8 mouse cellular contexts compared by ENCODE assay signal in genomic region chr4:122959816-122960215, GRCm38 (mm10). TPM values are rescaled to one million over a fixed set of nuclear protein-coding genes. Genes with fewer than 3 reads are reported as not detected.
DNase-seq lines count a peak whose midpoint lies in the region; ATAC-seq and TF ChIP-seq lines count a peak whose summit lies in the region.

No protein-coding gene starts in this region.

- H3K27me3 ChIP-seq in heart, adult 2 months (ENCODE audit: control insufficient read depth, insufficient read depth, low read length): peaks cover 4% of the 10 kb centered on the region; the same call in 1 of the 2 replicates
- no peaks in the 10 kb centered on the region for H3K27me3 ChIP-seq in MEL (ENCODE audit: control insufficient read depth in 1 of 2, insufficient read depth in 2 of 2, low read length in 2 of 2)
- no peaks in the 10 kb centered on the region for H3K27me3 ChIP-seq in hindbrain, embryonic 11.5 days (ENCODE audit: control insufficient read depth, insufficient read depth, low read length)
- peaks cover 10% of the 10 kb centered on the region for H3K27me3 ChIP-seq in midbrain, embryonic 12.5 days

- no peak for TF ChIP-seq EP300 in heart, adult 2 months (IDR thresholded peaks at IDR 0.05; ENCODE audit: insufficient read depth, low read depth, low read length)
- TF ChIP-seq EP300 in MEL (IDR thresholded peaks at IDR 0.05; ENCODE audit: low read depth in 1 of 2, low read length in 2 of 2): no peak

- peak overlapping the region; percentile 82 for H3K4me2 ChIP-seq in hindbrain, embryonic 11.5 days (replicated peaks; ENCODE audit: low read depth, low read length)
- H3K4me2 ChIP-seq in midbrain, embryonic 12.5 days (replicated peaks): peak overlapping the region; percentile 98

- 18% methylated on average over 8 of the region's 8 CpGs for WGBS in heart, adult 2 months
- WGBS in hindbrain, embryonic 11.5 days: 5% methylated on average over 8 of the region's 8 CpGs
- 2% methylated on average over 8 of the region's 8 CpGs for WGBS in midbrain, embryonic 12.5 days
- WGBS in lung, adult 2 months: 15% methylated on average over 8 of the region's 8 CpGs

- intact Hi-C loops in heart, adult 2 months (cut with DNase I): no loop called here

- TF ChIP-seq CTCF in heart, adult 2 months (IDR thresholded peaks at IDR 0.05): no peak
- TF ChIP-seq CTCF in MEL (IDR thresholded peaks at IDR 0.05 in 2 of 3, conservative IDR thresholded peaks at IDR 0.05 in 1 of 3; ENCODE audit: control insufficient read depth in 1 of 3, insufficient read depth in 1 of 3, low read depth in 2 of 3, low read length in 3 of 3, poor library complexity in 1 of 3, severe bottlenecking in 1 of 3): no peak
- no peak for TF ChIP-seq CTCF in lung, adult 2 months (IDR thresholded peaks at IDR 0.05; ENCODE audit: insufficient read depth, low read length)

- H3K4me3 ChIP-seq in heart, adult 2 months: peak overlapping the region; percentile 53; the same call in 1 of the 2 replicates
- H3K4me3 ChIP-seq in MEL (ENCODE audit: control insufficient read depth in 1 of 2, insufficient read depth in 1 of 2, low read depth in 2 of 2, low read length in 2 of 2): peak overlapping the region; percentile 72 to 89
- peak overlapping the region; percentile 56 for H3K4me3 ChIP-seq in hindbrain, embryonic 11.5 days (ENCODE audit: low read depth, low read length)
- peak overlapping the region; percentile 71 for H3K4me3 ChIP-seq in midbrain, embryonic 12.5 days
- H3K4me3 ChIP-seq in lung, adult 2 months (replicated peaks; ENCODE audit: extremely low read depth, low read depth, low read length): no peak overlapping the region

- no peak for DNase-seq in heart, adult 2 months
- no peak for DNase-seq in heart, adult 8-10 months (ENCODE audit: low spot score)
- no peak for DNase-seq in MEL (ENCODE audit: low read depth, low spot score)
- peak; percentile 40 for DNase-seq in hindbrain, embryonic 11.5 days (ENCODE audit: low spot score)
- DNase-seq in spleen, postnatal 4 days (ENCODE audit: low spot score in 2 of 2): no peak
- no peak for DNase-seq in adrenal gland, postnatal 36 days
- DNase-seq in lung, adult 2 months: no peak

- no peaks in the 10 kb centered on the region for H3K36me3 ChIP-seq in heart, adult 2 months (ENCODE audit: control insufficient read depth, insufficient read depth, low read length)
- peaks cover 0 to 23% of the 10 kb centered on the region in 2 experiments; a peak in 2 of 4 replicates for H3K36me3 ChIP-seq in MEL (ENCODE audit: control insufficient read depth in 1 of 2, insufficient read depth in 2 of 2, low read length in 2 of 2)
- no peaks in the 10 kb centered on the region for H3K36me3 ChIP-seq in hindbrain, embryonic 11.5 days (ENCODE audit: control insufficient read depth, insufficient read depth, low read length)
- peaks cover 16% of the 10 kb centered on the region; the same call in 1 of the 2 replicates for H3K36me3 ChIP-seq in midbrain, embryonic 12.5 days

- peak; percentile 20; the same call in 1 of the 2 replicates for ATAC-seq in hindbrain, embryonic 11.5 days (ENCODE audit: low FRiP score)
- ATAC-seq in midbrain, embryonic 12.5 days (ENCODE audit: low FRiP score, low read depth): 0 out of 2 replicates have a peak, but pooled peaks have one; percentile 13

- H3K4me1 ChIP-seq in heart, adult 2 months (ENCODE audit: control insufficient read depth, insufficient read depth, low read length): no peaks in the 10 kb centered on the region; the same call in 1 of the 2 replicates
- H3K4me1 ChIP-seq in MEL (ENCODE audit: control insufficient read depth in 1 of 2, insufficient read depth in 2 of 2, low read length in 2 of 2): peaks cover 1 to 28% of the 10 kb centered on the region in 2 experiments
- peaks cover 12% of the 10 kb centered on the region for H3K4me1 ChIP-seq in hindbrain, embryonic 11.5 days (replicated peaks; ENCODE audit: control insufficient read depth, insufficient read depth, low read length)
- H3K4me1 ChIP-seq in midbrain, embryonic 12.5 days: peaks cover 48% of the 10 kb centered on the region
- H3K4me1 ChIP-seq in lung, adult 2 months (ENCODE audit: control insufficient read depth, insufficient read depth, low read length): peaks cover 3% of the 10 kb centered on the region; the same call in 1 of the 2 replicates

- H3K9me3 ChIP-seq in MEL (replicated peaks; ENCODE audit: insufficient read depth, low read length): no peaks in the 10 kb centered on the region
- no peaks in the 10 kb centered on the region for H3K9me3 ChIP-seq in hindbrain, embryonic 11.5 days (ENCODE audit: control insufficient read depth, low read length)
- no peaks in the 10 kb centered on the region for H3K9me3 ChIP-seq in midbrain, embryonic 12.5 days

- H3K9ac ChIP-seq in heart, adult 2 months (ENCODE audit: low read depth, low read length): no peak overlapping the region
- H3K9ac ChIP-seq in MEL (ENCODE audit: control insufficient read depth, low read depth, low read length, poor library complexity, severe bottlenecking): peak overlapping the region; percentile 73
- H3K9ac ChIP-seq in hindbrain, embryonic 11.5 days (ENCODE audit: low read depth, low read length): peak overlapping the region; percentile 66
- peak overlapping the region; percentile 78 for H3K9ac ChIP-seq in midbrain, embryonic 12.5 days (replicated peaks)

- no peak for TF ChIP-seq POLR2A in heart, adult 2 months (IDR thresholded peaks at IDR 0.05; ENCODE audit: insufficient read depth, low read depth, low read length)
- no peak for TF ChIP-seq POLR2A in MEL (IDR thresholded peaks at IDR 0.05; ENCODE audit: control insufficient read depth in 1 of 2, insufficient read depth in 1 of 2, low read depth in 1 of 2, low read length in 2 of 2, poor library complexity in 1 of 2)
- TF ChIP-seq POLR2A in lung, adult 2 months (IDR thresholded peaks at IDR 0.05; ENCODE audit: borderline replicate concordance, extremely low read depth, low read depth, low read length): no peak

- no peak for TF ChIP-seq RAD21 in MEL (IDR thresholded peaks at IDR 0.05; ENCODE audit: low read depth, low read length)

- no peaks in the 10 kb centered on the region for H3K79me2 ChIP-seq in heart, adult 2 months (replicated peaks; ENCODE audit: control insufficient read depth, insufficient read depth, low read length)
- peaks cover 5% of the 10 kb centered on the region for H3K79me2 ChIP-seq in MEL (ENCODE audit: control insufficient read depth, insufficient read depth, low read length, poor library complexity)

- H3K27ac ChIP-seq in heart, adult 2 months: no peak overlapping the region
- H3K27ac ChIP-seq in MEL (ENCODE audit: control insufficient read depth, low read depth, low read length): no peak overlapping the region
- no peak overlapping the region for H3K27ac ChIP-seq in hindbrain, embryonic 11.5 days (ENCODE audit: low read depth, low read length)
- H3K27ac ChIP-seq in midbrain, embryonic 12.5 days (replicated peaks): no peak overlapping the region; the same call in 1 of the 2 replicates

TF ChIP-seq in MEL, 35 proteins besides CTCF, POLR2A, EP300 and RAD21:
- no peak for TF ChIP-seq SMC3 (IDR thresholded peaks at IDR 0.05; ENCODE audit: low read depth, low read length)
- no peak for TF ChIP-seq CHD1 (IDR thresholded peaks at IDR 0.05; ENCODE audit: low read depth, low read length)
- TF ChIP-seq MAX (IDR thresholded peaks at IDR 0.05; ENCODE audit: low read length): no peak
- no peak for TF ChIP-seq TBP (IDR thresholded peaks at IDR 0.05; ENCODE audit: low read depth, low read length)
- TF ChIP-seq ETS1 (IDR thresholded peaks at IDR 0.05; ENCODE audit: low read depth, low read length): 0 out of 2 replicates have a peak, but pooled peaks have one; percentile 14

RNA-seq across cellular contexts. Expression of gene Mfsd2a, which starts 1.2 kb away (rescaled TPM):
- total RNA-seq in heart, adult 2 months (2021): under 1 TPM; 0.23 to 0.39 TPM
- 0.12 TPM in 1 of 2 replicates, not detected in the other for polyA plus RNA-seq in heart, adult 2 months (2012; rRNA removed)
- not detected for total RNA-seq in heart, adult 8-10 months (2022)
- 8.4 and 14.3 TPM in 2 replicates for total RNA-seq in MEL (2012; rRNA removed)
- polyA plus RNA-seq in MEL (2012; ENCODE audit: insufficient read depth in 1 of 2, insufficient read length in 2 of 2, low read depth in 1 of 2, low replicate concordance in 2 of 2, missing spikeins in 1 of 2): 1 to 10 TPM in 1 of 2 experiments, not detected in 1; 8.8 TPM
- 25.2 and 27.0 TPM in 2 replicates for polyA plus RNA-seq in hindbrain, embryonic 11.5 days (2014; fragmentation: Nextera tagmentation; extraction: Ambion mirVana)
- 25.7 TPM in 2 replicates for polyA plus RNA-seq in midbrain, embryonic 12.5 days (2016; fragmentation: Nextera tagmentation; extraction: Ambion mirVana)
- 1 to 10 TPM; 5.4 to 6.6 TPM for total RNA-seq in adrenal gland, postnatal 36 days (2021)
- 7.2 and 11.3 TPM in 2 replicates for polyA plus RNA-seq in lung, adult 2 months (2012; rRNA removed)

RNA-seq across cellular contexts. Expression of gene Mycl, which starts 35.6 kb away (rescaled TPM):
- total RNA-seq in heart, adult 2 months (2021): under 1 TPM; 0.10 to 0.18 TPM
- polyA plus RNA-seq in heart, adult 2 months (2012; rRNA removed): 0.20 and 0.64 TPM in 2 replicates
- under 1 TPM in 2 of 4 experiments, not detected in 2; 0.14 to 0.25 TPM for total RNA-seq in heart, adult 8-10 months (2022)
- total RNA-seq in MEL (2012; rRNA removed): not detected in 2 replicates
- polyA plus RNA-seq in MEL (2012; ENCODE audit: insufficient read depth in 1 of 2, insufficient read length in 2 of 2, low read depth in 1 of 2, low replicate concordance in 2 of 2, missing spikeins in 1 of 2): not detected
- 76.1 and 92.7 TPM in 2 replicates for polyA plus RNA-seq in hindbrain, embryonic 11.5 days (2014; fragmentation: Nextera tagmentation; extraction: Ambion mirVana)
- polyA plus RNA-seq in midbrain, embryonic 12.5 days (2016; fragmentation: Nextera tagmentation; extraction: Ambion mirVana): 130 and 140 TPM in 2 replicates
- total RNA-seq in adrenal gland, postnatal 36 days (2021): 1 to 10 TPM; 3.8 to 4.9 TPM
- 8.1 and 11.7 TPM in 2 replicates for polyA plus RNA-seq in lung, adult 2 months (2012; rRNA removed)

RNA-seq across cellular contexts. Expression of gene Trit1, which starts 56.6 kb away (rescaled TPM):
- 1 to 10 TPM; 5.4 to 5.5 TPM for total RNA-seq in heart, adult 2 months (2021)
- polyA plus RNA-seq in heart, adult 2 months (2012; rRNA removed): 2.4 and 2.8 TPM in 2 replicates
- total RNA-seq in heart, adult 8-10 months (2022): 1 to 10 TPM; 5.6 to 8.0 (median 6.6) TPM
- total RNA-seq in MEL (2012; rRNA removed): 14.9 and 19.6 TPM in 2 replicates
- 10 to 100 TPM in 1 of 2 experiments, not detected in 1; 17.9 TPM for polyA plus RNA-seq in MEL (2012; ENCODE audit: insufficient read depth in 1 of 2, insufficient read length in 2 of 2, low read depth in 1 of 2, low replicate concordance in 2 of 2, missing spikeins in 1 of 2)
- 24.4 and 26.6 TPM in 2 replicates for polyA plus RNA-seq in hindbrain, embryonic 11.5 days (2014; fragmentation: Nextera tagmentation; extraction: Ambion mirVana)
- polyA plus RNA-seq in midbrain, embryonic 12.5 days (2016; fragmentation: Nextera tagmentation; extraction: Ambion mirVana): 29.3 and 30.0 TPM in 2 replicates
- total RNA-seq in adrenal gland, postnatal 36 days (2021): 10 to 100 TPM; 25.2 to 25.7 TPM
- polyA plus RNA-seq in lung, adult 2 months (2012; rRNA removed): 4.2 and 4.5 TPM in 2 replicates
